Mouse (Mus musculus) bone marrow macrophage, adult 2 months (primary cell): ENCODE results near the gene Dhx57. TPM values are rescaled to one million over a fixed set of nuclear protein-coding genes. Genes with fewer than 3 reads are reported as not detected.
"Not testable (repeated sequence)": the region's sequence is repeated elsewhere in the genome, so short reads cannot be mapped to it uniquely, and the experiment has no call there.

Experiments
- H3K27ac ChIP-seq: 2 replicates; pipeline ENCODE4 v1.5.1; 2012; ENCODE audit warnings: low read depth, low read length; ENCODE audit not compliant: insufficient read depth
- H3K4me1 ChIP-seq: 2 replicates; pipeline ENCODE4 v1.6.1; 2012; ENCODE audit warnings: low read length; ENCODE audit not compliant: control insufficient read depth, insufficient read depth
- H3K4me3 ChIP-seq: 2 replicates; pipeline ENCODE4 v1.5.1; 2012; ENCODE audit warnings: mild to moderate bottlenecking, low read length, moderate library complexity; ENCODE audit not compliant: insufficient read depth
- CTCF ChIP-seq: IDR thresholded peaks from 2 replicates; pipeline ENCODE4 v1.5.1; 2012; ENCODE audit warnings: low read depth, mild to moderate bottlenecking, low read length, moderate library complexity
- POLR2A ChIP-seq: IDR thresholded peaks from 2 replicates; pipeline ENCODE4 v1.6.1; 2012; ENCODE audit warnings: mild to moderate bottlenecking, low read depth, low read length, borderline replicate concordance
- polyA plus RNA-seq: library from polyadenylated mRNA; stranded (reverse); fragments of >200 nt; gene quantifications from 2 replicates; pipeline ENCODE4 v1.2.4, GENCODE M21; 2012; ENCODE audit not compliant: missing spikeins, insufficient read depth, insufficient read length

The Dhx57 gene
- polyA plus RNA-seq, 1 experiment: 16.0 TPM

GRCm38 (mm10) chr17:80298844-80299243 lies 8.6 kb upstream of the Dhx57 start:
- H3K27ac ChIP-seq: no peak overlapping the region

GRCm38 (mm10) chr17:80295258-80295657 lies 5.0 kb upstream of the Dhx57 start:
- Histone ChIP-seq H3K27ac (no peak overlapping the region), H3K4me1 (peaks cover 3% of the 10 kb centered on the region), H3K4me3 (no peak overlapping the region)
- no peak for TF ChIP-seq CTCF
- no peak for TF ChIP-seq POLR2A

More at GRCm38 (mm10) chr17:80298844-80299243, 8.6 kb upstream of the Dhx57 start:
- Histone ChIP-seq H3K4me1 (peaks cover 3% of the 10 kb centered on the region), H3K4me3 (no peak overlapping the region)
- TF ChIP-seq CTCF (no peak), POLR2A (no peak)

- H3K4me3 ChIP-seq: no peak overlapping the region
- H3K4me1 ChIP-seq: peaks cover 14% of the 10 kb centered on the region
- no peak overlapping the region for H3K27ac ChIP-seq
- TF ChIP-seq POLR2A (no peak), CTCF (no peak)
Measured at GRCm38 (mm10) chr17:80291148-80291547, 872 bp upstream of the Dhx57 start.

GRCm38 (mm10) chr17:80289280-80290073 lies 799 bp downstream of the Dhx57 start:
- H3K27ac ChIP-seq: no peak overlapping the region
- H3K4me1 ChIP-seq: peaks cover 14% of the 10 kb centered on the region
- H3K4me3 ChIP-seq: peak overlapping the region; percentile 98
- no peak for TF ChIP-seq CTCF
- no peak for TF ChIP-seq POLR2A

- Histone ChIP-seq H3K4me3 (no peak overlapping the region), H3K27ac (0 out of 2 replicates have a peak overlapping the region, but pooled peaks have one; percentile 35), H3K4me1 (peaks cover 14% of the 10 kb centered on the region)
- no peak for TF ChIP-seq POLR2A
- TF ChIP-seq CTCF: no peak
Measured at GRCm38 (mm10) chr17:80288012-80288411, 2.3 kb downstream of the Dhx57 start.

GRCm38 (mm10) chr17:80284446-80284845 lies 5.8 kb downstream of the Dhx57 start:
- no peak overlapping the region for H3K4me3 ChIP-seq
- no peak overlapping the region for H3K27ac ChIP-seq
- no peak for TF ChIP-seq CTCF
- TF ChIP-seq POLR2A: no peak
- H3K4me1 ChIP-seq: peaks cover 14% of the 10 kb centered on the region

- H3K4me3 ChIP-seq: no peak overlapping the region
- TF ChIP-seq POLR2A (no peak), CTCF (no peak)
- 0 out of 2 replicates have a peak, but pooled peaks cover under 1% of the 10 kb centered on the region for H3K4me1 ChIP-seq
- no peak overlapping the region for H3K27ac ChIP-seq
Measured at GRCm38 (mm10) chr17:80279340-80280070, 10.8 kb downstream of the Dhx57 start.

- Histone ChIP-seq H3K27ac (no peak overlapping the region), H3K4me3 (no peak overlapping the region), H3K4me1 (no peaks in the 10 kb centered on the region)
- TF ChIP-seq CTCF (no peak), POLR2A (no peak)
Measured at GRCm38 (mm10) chr17:80278255-80278654, 12.0 kb downstream of the Dhx57 start.

GRCm38 (mm10) chr17:80270622-80271021 lies 19.7 kb downstream of the Dhx57 start:
- not testable (repeated sequence) for H3K4me1 ChIP-seq, H3K27ac ChIP-seq, H3K4me3 ChIP-seq

- H3K4me3 ChIP-seq: no peak overlapping the region
- no peak for TF ChIP-seq CTCF
- TF ChIP-seq POLR2A: no peak
- H3K4me1 ChIP-seq: no peaks in the 10 kb centered on the region
- H3K27ac ChIP-seq: no peak overlapping the region
Measured at GRCm38 (mm10) chr17:80268151-80268550, 22.1 kb downstream of the Dhx57 start.

- Histone ChIP-seq H3K4me3 (no peak overlapping the region), H3K27ac (no peak overlapping the region), H3K4me1 (no peaks in the 10 kb centered on the region)
- no peak for TF ChIP-seq CTCF
- no peak for TF ChIP-seq POLR2A
Measured at GRCm38 (mm10) chr17:80267065-80267464, 23.2 kb downstream of the Dhx57 start.
